Mouse (Mus musculus) CD4-positive, CD25-positive, alpha-beta regulatory T cell, adult 4 months (primary cell): ENCODE results near the gene Prss56. TPM values are rescaled to one million over a fixed set of nuclear protein-coding genes. Genes with fewer than 3 reads are reported as not detected.

ENCODE experiments used
- polyA plus RNA-seq, 2 experiments: library from polyadenylated mRNA; unstranded; fragments of 100-300 nt; shearing (Covaris generic); gene quantifications; one replicate each; pipeline ENCODE4 v1.2.1; 2017

The Prss56 gene
- polyA plus RNA-seq, 2 experiments from 2014 or later = not detected

Other genes starting within 250 kb of the Prss56 start
- gene Alppl2, start 93.4 kb upstream of the Prss56 start, polyA plus RNA-seq = not detected
- not detected for gene Alpi, start 81.7 kb upstream of the Prss56 start, polyA plus RNA-seq
- gene Akp3, start 58.3 kb upstream of the Prss56 start, polyA plus RNA-seq = not detected
- under 1 TPM; 0.51 to 0.54 TPM for gene Ecel1, start 26.8 kb upstream of the Prss56 start, polyA plus RNA-seq
- not detected for gene Chrnd, start 7.3 kb downstream of the Prss56 start, polyA plus RNA-seq
- under 1 TPM in 1 of 2 experiments, not detected in 1; 0.30 TPM for gene Chrng, start 21.3 kb downstream of the Prss56 start, polyA plus RNA-seq
- gene Eif4e2, start 30.6 kb downstream of the Prss56 start, polyA plus RNA-seq = 100 to 1,000 TPM; 101 to 133 TPM
- gene Efhd1, start 81.0 kb downstream of the Prss56 start, polyA plus RNA-seq = under 1 TPM in 1 of 2 experiments, not detected in 1; 0.35 TPM
- gene Gigyf2, start 143.7 kb downstream of the Prss56 start, polyA plus RNA-seq = 10 to 100 TPM; 62.2 to 62.8 TPM
- gene Kcnj13, start 211.4 kb downstream of the Prss56 start, polyA plus RNA-seq = 1 to 10 TPM in 1 of 2 experiments, under 1 TPM in 1; 0.65 to 1.0 TPM